Mouse (Mus musculus): ENCODE data around the gene Mss51.

Mss51 gene

DNA sequence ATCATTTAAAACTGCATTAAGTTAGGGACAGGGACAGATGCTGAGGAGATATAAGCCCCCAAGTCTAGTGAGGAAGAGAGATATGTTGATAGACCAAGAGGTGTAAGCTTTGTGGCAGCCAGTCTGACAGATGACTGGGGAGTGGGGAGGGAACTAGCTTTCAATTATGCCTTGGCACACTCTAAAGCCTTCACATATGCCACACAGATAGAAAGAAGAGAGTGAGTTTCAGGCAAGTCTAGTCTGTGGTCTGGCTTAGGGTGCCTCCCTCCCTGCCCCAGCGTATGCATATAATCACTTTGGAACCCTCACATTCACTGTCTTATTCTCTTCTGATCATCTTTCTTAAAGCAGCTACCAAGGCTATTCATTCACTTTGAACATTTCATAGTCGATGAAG lies 45.4 kb downstream of the Mss51 start:
- no peak for DNase-seq

DNA sequence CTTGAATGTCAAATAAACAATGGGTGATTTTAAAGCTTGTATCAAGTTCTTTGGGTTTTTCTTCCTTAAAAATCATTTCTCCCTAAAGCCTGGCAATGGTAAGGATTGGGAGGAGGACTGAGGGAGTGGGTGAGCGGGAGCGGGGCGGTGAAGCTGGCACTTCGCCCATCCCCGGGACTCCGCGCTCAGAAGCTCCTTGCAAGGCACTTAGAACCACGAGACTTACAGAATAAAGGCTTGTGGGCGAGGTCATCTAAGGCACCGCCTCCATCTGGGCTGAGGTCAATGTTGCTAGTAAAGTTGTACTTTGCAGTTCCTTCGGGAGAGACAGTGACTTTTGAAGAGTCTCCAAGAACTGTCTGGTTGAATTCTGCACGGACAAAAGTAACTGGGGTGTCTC lies 49.5 kb downstream of the Mss51 start:
- DNase-seq, result no peak

- no peak for DNase-seq
Observed at GRCm38 (mm10) chr14:20442252-20442651, 54.4 kb downstream of the Mss51 start.

GRCm38 (mm10) chr14:20436976-20437375 lies 59.7 kb downstream of the Mss51 start:
- no peak for DNase-seq

All from right cerebral cortex, postnatal 25 days (tissue).